Comparison of ENCODE assay signal across 16 mouse cellular contexts in the genomic region with DNA sequence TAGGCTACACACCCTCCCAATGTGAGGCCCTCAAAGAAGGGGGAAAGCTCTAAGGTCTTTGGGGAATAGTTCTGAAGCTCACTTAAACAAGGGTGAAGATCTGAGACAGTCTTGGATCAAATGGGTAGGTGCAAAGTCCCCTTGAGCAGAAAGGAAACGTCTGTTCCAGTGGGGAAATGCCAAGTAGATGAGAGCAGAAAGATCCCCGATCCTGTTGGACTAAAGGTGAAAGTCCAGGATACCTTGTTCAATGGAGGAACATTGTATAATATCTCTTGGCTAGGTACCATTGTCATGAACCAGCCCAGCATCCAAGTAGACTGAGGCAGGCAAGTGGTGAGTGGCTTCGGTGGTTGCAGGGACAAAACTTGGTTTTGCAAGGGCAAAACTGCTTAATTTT.
"Had no signal": no experiment of that assay in that cellular context is flagged by ENCODE, and none has a peak within 500 bp of the region (broad histone marks: within the 10 kb centered on the region; RNA-seq: fewer than 3 reads in every experiment).

No protein-coding gene starts in this region.

- H3K4me2 ChIP-seq: neural tube, embryonic 13.5 days; neural tube, embryonic 15.5 days; stomach, embryonic 15.5 days had no signal

- H3K9ac ChIP-seq: neural tube, embryonic 13.5 days; neural tube, embryonic 15.5 days; stomach, embryonic 15.5 days had no signal

- H3K4me1 ChIP-seq: neural tube, embryonic 13.5 days; neural tube, embryonic 15.5 days; stomach, embryonic 15.5 days had no signal

- H3K36me3 ChIP-seq: stomach, embryonic 15.5 days had no signal

- H3K9me3 ChIP-seq: neural tube, embryonic 13.5 days; neural tube, embryonic 15.5 days; stomach, embryonic 15.5 days had no signal

- DNase-seq: retina, postnatal 1 day; right cerebral cortex, adult 18-20 months; right cerebral cortex, postnatal 14 days; right cerebral cortex, postnatal 25 days; right cerebral cortex, postnatal 4 days; spleen, adult 18-20 months; thymus, adult 18-20 months; thymus, adult 2 months; thymus, postnatal 14 days; thymus, postnatal 25 days; thymus, postnatal 36 days; thymus, postnatal 4 days had no signal

- H3K27me3 ChIP-seq: neural tube, embryonic 13.5 days; neural tube, embryonic 15.5 days; stomach, embryonic 15.5 days had no signal

- H3K4me3 ChIP-seq: neural tube, embryonic 13.5 days; neural tube, embryonic 15.5 days; stomach, embryonic 15.5 days had no signal

- H3K27ac ChIP-seq: neural tube, embryonic 13.5 days; neural tube, embryonic 15.5 days; stomach, embryonic 15.5 days; stomach, postnatal 0 days had no signal
